ENCODE assay signal across 8 mouse cellular contexts in the genomic region with DNA sequence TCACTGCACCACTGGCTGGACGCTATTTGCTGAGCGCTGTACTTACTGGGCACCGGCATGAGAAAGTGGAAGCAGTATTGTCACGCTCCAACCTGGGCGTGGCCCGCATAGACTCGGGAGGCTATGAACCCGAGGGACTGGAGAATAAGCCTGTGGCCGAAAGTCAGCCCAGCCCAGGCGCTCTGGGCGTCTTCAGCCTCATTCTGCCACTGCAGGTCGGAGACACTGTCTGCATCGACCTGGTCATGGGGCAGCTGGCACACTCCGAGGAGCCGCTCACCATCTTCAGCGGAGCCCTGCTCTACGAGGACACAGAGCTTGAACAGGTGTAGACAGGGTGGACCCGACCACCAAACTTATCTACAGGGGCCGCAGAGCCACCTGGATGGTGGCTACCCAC. TPM values are rescaled to one million over a fixed set of nuclear protein-coding genes. Genes with fewer than 3 reads are reported as not detected.
A peak's percentile ranks its signal among the peaks of the same experiment; 100 is the strongest.
DNase-seq lines count a peak whose midpoint lies in the region; ATAC-seq and TF ChIP-seq lines count a peak whose summit lies in the region.

No protein-coding gene starts in this region.

- 65% methylated on average over 19 of the region's 19 CpGs for WGBS in cerebellum, adult 2 months
- 72% methylated on average over 19 of the region's 19 CpGs for WGBS in embryonic facial prominence, embryonic 10.5 days
- WGBS in intestine, embryonic 16.5 days: 55% methylated on average over 19 of the region's 19 CpGs

- no peaks in the 10 kb centered on the region for H3K27me3 ChIP-seq in cerebellum, adult 2 months (ENCODE audit: control insufficient read depth, insufficient read depth, low read length)
- 0 out of 2 replicates have a peak, but pooled peaks cover 10% of the 10 kb centered on the region for H3K27me3 ChIP-seq in embryonic facial prominence, embryonic 10.5 days (replicated peaks; ENCODE audit: low read depth, poor library complexity, severe bottlenecking)
- H3K27me3 ChIP-seq in intestine, embryonic 16.5 days (replicated peaks; ENCODE audit: control insufficient read depth, insufficient read depth, low read length): no peaks in the 10 kb centered on the region

- peak overlapping the region; percentile 89 for H3K4me2 ChIP-seq in intestine, embryonic 16.5 days (ENCODE audit: low read depth, low read length)

- H3K9me3 ChIP-seq in embryonic facial prominence, embryonic 10.5 days: no peaks in the 10 kb centered on the region
- no peaks in the 10 kb centered on the region for H3K9me3 ChIP-seq in intestine, embryonic 16.5 days (ENCODE audit: control insufficient read depth, low read length)

- TF ChIP-seq CTCF in cerebellum, adult 2 months (IDR thresholded peaks at IDR 0.05; ENCODE audit: borderline replicate concordance, insufficient read depth, low read depth, low read length): no peak

- peaks cover 46% of the 10 kb centered on the region for H3K36me3 ChIP-seq in embryonic facial prominence, embryonic 10.5 days (replicated peaks)
- H3K36me3 ChIP-seq in intestine, embryonic 16.5 days (ENCODE audit: control insufficient read depth, insufficient read depth, low read length): no peaks in the 10 kb centered on the region; the same call in 1 of the 2 replicates

- H3K4me3 ChIP-seq in cerebellum, adult 2 months (replicated peaks; ENCODE audit: insufficient read depth, low read depth, low read length): peak overlapping the region; percentile 4
- H3K4me3 ChIP-seq in embryonic facial prominence, embryonic 10.5 days: peak overlapping the region; percentile 63
- H3K4me3 ChIP-seq in intestine, embryonic 16.5 days (ENCODE audit: low read length): peak overlapping the region; percentile 61

- peak; percentile 27 for ATAC-seq in intestine, embryonic 16.5 days

- no peak for TF ChIP-seq POLR2A in cerebellum, adult 2 months (IDR thresholded peaks at IDR 0.05; ENCODE audit: borderline replicate concordance, insufficient read depth, low read length)

- H3K9ac ChIP-seq in intestine, embryonic 16.5 days (ENCODE audit: low read depth, low read length): peak overlapping the region; percentile 43

- DNase-seq in cerebellum, adult 2 months: peak in 1 of 2 experiments; percentile 47
- DNase-seq in cerebellum, postnatal 4 days (ENCODE audit: low spot score in 2 of 2): no peak
- DNase-seq in embryonic facial prominence, embryonic 10.5 days (ENCODE audit: low spot score): no peak
- DNase-seq in lung, postnatal 36 days: peak; percentile 66
- DNase-seq in spleen, adult 12 weeks (ENCODE audit: low spot score): no peak
- no peak for DNase-seq in spleen, adult 18-20 months
- no peak for DNase-seq in spleen, postnatal 36 days (ENCODE audit: low spot score in 2 of 2)

- no peak overlapping the region for H3K27ac ChIP-seq in cerebellum, adult 2 months (ENCODE audit: insufficient read depth, low read length)
- peak overlapping the region; percentile 81; the same call in 1 of the 2 replicates for H3K27ac ChIP-seq in embryonic facial prominence, embryonic 10.5 days (replicated peaks)
- H3K27ac ChIP-seq in intestine, embryonic 16.5 days (ENCODE audit: low read length): peak overlapping the region; percentile 45

- H3K4me1 ChIP-seq in cerebellum, adult 2 months (ENCODE audit: control insufficient read depth, insufficient read depth, low read length): no peaks in the 10 kb centered on the region
- H3K4me1 ChIP-seq in embryonic facial prominence, embryonic 10.5 days: peaks cover 61% of the 10 kb centered on the region
- peaks cover 33% of the 10 kb centered on the region for H3K4me1 ChIP-seq in intestine, embryonic 16.5 days (ENCODE audit: control insufficient read depth, insufficient read depth, low read length)

RNA-seq across cellular contexts. Expression of gene Khk, which starts 0.6 kb away (rescaled TPM):
- polyA plus RNA-seq in cerebellum, adult 2 months (2012; rRNA removed): 34.1 and 34.2 TPM in 2 replicates
- polyA plus RNA-seq in embryonic facial prominence, embryonic 10.5 days (2016; fragmentation: Nextera tagmentation; extraction: Ambion mirVana): 8.1 and 9.9 TPM in 2 replicates
- polyA plus RNA-seq in intestine, embryonic 16.5 days (2015; fragmentation: Nextera tagmentation; extraction: Ambion mirVana): 26.9 and 32.5 TPM in 2 replicates

RNA-seq across cellular contexts. Expression of gene Emilin1, which starts 7.4 kb away (rescaled TPM):
- 1.7 and 2.6 TPM in 2 replicates for polyA plus RNA-seq in cerebellum, adult 2 months (2012; rRNA removed)
- polyA plus RNA-seq in embryonic facial prominence, embryonic 10.5 days (2016; fragmentation: Nextera tagmentation; extraction: Ambion mirVana): 158 and 162 TPM in 2 replicates
- 173 and 177 TPM in 2 replicates for polyA plus RNA-seq in intestine, embryonic 16.5 days (2015; fragmentation: Nextera tagmentation; extraction: Ambion mirVana)

RNA-seq across cellular contexts. Expression of gene Ost4, which starts 13.0 kb away (rescaled TPM):
- 174 and 187 TPM in 2 replicates for polyA plus RNA-seq in cerebellum, adult 2 months (2012; rRNA removed)
- 399 and 407 TPM in 2 replicates for polyA plus RNA-seq in embryonic facial prominence, embryonic 10.5 days (2016; fragmentation: Nextera tagmentation; extraction: Ambion mirVana)
- 459 and 477 TPM in 2 replicates for polyA plus RNA-seq in intestine, embryonic 16.5 days (2015; fragmentation: Nextera tagmentation; extraction: Ambion mirVana)

RNA-seq across cellular contexts. Expression of gene Cgref1, which starts 24.8 kb away (rescaled TPM):
- 16.7 and 18.5 TPM in 2 replicates for polyA plus RNA-seq in cerebellum, adult 2 months (2012; rRNA removed)
- polyA plus RNA-seq in embryonic facial prominence, embryonic 10.5 days (2016; fragmentation: Nextera tagmentation; extraction: Ambion mirVana): 2.2 and 3.2 TPM in 2 replicates
- polyA plus RNA-seq in intestine, embryonic 16.5 days (2015; fragmentation: Nextera tagmentation; extraction: Ambion mirVana): 67.0 and 88.7 TPM in 2 replicates

RNA-seq across cellular contexts. Expression of gene Agbl5, which starts 32.1 kb away (rescaled TPM):
- polyA plus RNA-seq in cerebellum, adult 2 months (2012; rRNA removed): 15.1 TPM in 2 replicates
- polyA plus RNA-seq in embryonic facial prominence, embryonic 10.5 days (2016; fragmentation: Nextera tagmentation; extraction: Ambion mirVana): 21.8 and 26.9 TPM in 2 replicates
- polyA plus RNA-seq in intestine, embryonic 16.5 days (2015; fragmentation: Nextera tagmentation; extraction: Ambion mirVana): 13.9 and 16.3 TPM in 2 replicates

Comparison
In these comparisons a context has a peak if more than half of its experiments do, and no peak if none do; other contexts are left out.
1. H3K4me3 ChIP-seq: peak in every context shown above with its lines; median percentile 63 in embryonic facial prominence, embryonic 10.5 days; 61 in intestine, embryonic 16.5 days; 4 in cerebellum, adult 2 months.
2. RNA of gene Emilin1, which starts 7.4 kb away (polyA plus RNA-seq): 173 to 177 TPM in intestine, embryonic 16.5 days and 158 to 162 TPM in embryonic facial prominence, embryonic 10.5 days; 1.7 to 2.6 TPM in cerebellum, adult 2 months; every median in the first group is over 10 times any median in the second.